8 mouse cellular contexts compared by ENCODE assay signal in the genomic region with DNA sequence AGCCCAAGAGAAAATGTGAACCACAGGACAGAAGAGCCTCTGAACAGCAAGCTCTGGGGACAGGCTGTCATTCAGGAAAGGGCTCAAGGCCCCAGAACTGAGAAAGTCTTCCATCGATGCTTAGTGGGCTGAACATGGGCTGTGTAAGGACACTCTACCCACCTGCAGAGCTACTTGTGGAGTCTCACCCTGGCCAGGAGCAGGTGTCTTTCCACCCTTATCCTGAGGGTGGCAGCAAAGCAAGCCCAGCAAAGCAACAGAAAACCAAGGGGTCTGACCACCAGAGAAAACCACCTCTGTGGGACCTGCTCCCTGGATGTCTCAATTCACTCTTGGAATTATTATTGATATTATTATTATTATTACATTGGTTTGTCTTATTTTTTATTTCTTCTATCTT. TPM values are rescaled to one million over a fixed set of nuclear protein-coding genes. Genes with fewer than 3 reads are reported as not detected.
DNase-seq lines count a peak whose midpoint lies in the region; ATAC-seq and TF ChIP-seq lines count a peak whose summit lies in the region.

No protein-coding gene starts in this region.

- dilution Hi-C loops in CH12.LX (cut with MboI; ENCODE audit: extremely low pct_ligation_motif_present, extremely low pct_unique_long_range_greater_than_20kb, low sequenced_read_pairs): no loop called here

- no peak for ATAC-seq in cerebellum, adult (ENCODE audit: insufficient number of reproducible peaks, low FRiP score, low TSS enrichment)

- no peak overlapping the region for H3K4me2 ChIP-seq in CH12.LX (ENCODE audit: insufficient read depth, low read depth, poor library complexity, severe bottlenecking)

- no peaks in the 10 kb centered on the region for H3K27me3 ChIP-seq in CH12.LX (replicated peaks)

- peak; percentile 14 for DNase-seq in cerebellum, adult 9-10 months
- peak; percentile 57 for DNase-seq in CH12.LX (ENCODE audit: extremely low read depth)
- peak; percentile 74 to 75 for DNase-seq in cerebellum, postnatal 14 days
- DNase-seq in gastrocnemius, postnatal 25 days: peak; percentile 24
- peak; percentile 55 for DNase-seq in kidney, postnatal 14 days
- DNase-seq in lung, postnatal 4 days: peak; percentile 58 to 80
- peak; percentile 39 to 64 for DNase-seq in spleen, adult 18-20 months

- peak; percentile 80 for TF ChIP-seq RAD21 in CH12.LX (IDR thresholded peaks at IDR 0.05; ENCODE audit: low read depth, low read length)

- peak; percentile 73 to 85 for TF ChIP-seq CTCF in CH12.LX (conservative IDR thresholded peaks at IDR 0.05 in 1 of 2, IDR thresholded peaks at IDR 0.05 in 1 of 2; ENCODE audit: low read depth in 2 of 2, low read length in 2 of 2)

- H3K4me3 ChIP-seq in CH12.LX (replicated peaks in 1 of 3; ENCODE audit: low read depth in 2 of 3, low read length in 2 of 3, poor library complexity in 1 of 3): no peak overlapping the region

- H3K79me2 ChIP-seq in CH12.LX (replicated peaks; ENCODE audit: control insufficient read depth, extremely low read depth, insufficient read depth, poor library complexity, severe bottlenecking): no peaks in the 10 kb centered on the region

- H3K36me3 ChIP-seq in CH12.LX (replicated peaks in 1 of 2; ENCODE audit: control insufficient read depth in 1 of 2, insufficient read depth in 1 of 2, low read length in 1 of 2): peaks cover 3 to 26% of the 10 kb centered on the region in 2 experiments

- no peak for TF ChIP-seq POLR2A in CH12.LX (IDR thresholded peaks at IDR 0.05; ENCODE audit: low read depth, low read length)

- in situ Hi-C loops in CH12.LX (cut with MboI; ENCODE audit: low pct_ligation_motif_present, low pct_unique_long_range_greater_than_20kb, low sequenced_read_pairs): loop anchor here (5.0 kb wide), 1 partner anchor 78 kb away; no protein-coding TSS in a partner anchor

- H3K4me1 ChIP-seq in CH12.LX (ENCODE audit: control insufficient read depth in 1 of 2, insufficient read depth in 2 of 2): peaks cover 2 to 26% of the 10 kb centered on the region in 2 experiments; a peak in 2 of 4 replicates

- no peaks in the 10 kb centered on the region for H3K9me3 ChIP-seq in CH12.LX (replicated peaks; ENCODE audit: low read length)

- H3K27ac ChIP-seq in CH12.LX (ENCODE audit: insufficient read depth, low read depth): no peak overlapping the region

- H3K9ac ChIP-seq in CH12.LX (ENCODE audit: insufficient read depth, low read depth): no peak overlapping the region

- TF ChIP-seq EP300 in CH12.LX (IDR thresholded peaks at IDR 0.05; ENCODE audit: low read length): no peak

TF ChIP-seq in CH12.LX, 34 proteins besides CTCF, POLR2A, EP300 and RAD21:
- TF ChIP-seq MXI1 (IDR thresholded peaks at IDR 0.05; ENCODE audit: low read depth, low read length) (no peak), NELFE (IDR thresholded peaks at IDR 0.05; ENCODE audit: low read depth, low read length) (no peak), SMC3 (IDR thresholded peaks at IDR 0.05; ENCODE audit: low read depth, low read length) (peak; percentile 91), ZC3H11A (IDR thresholded peaks at IDR 0.05; ENCODE audit: low read depth, low read length) (peak; percentile 65)

RNA-seq across cellular contexts. Expression of a gene that starts 25.6 kb away (rescaled TPM):
- 22.2 and 26.4 TPM in 2 replicates for total RNA-seq in CH12.LX (2012; rRNA removed)
- 19.6 and 20.0 TPM in 2 replicates for total RNA-seq in CH12.LX (2014; rRNA removed)
- polyA plus RNA-seq in CH12.LX (2012; ENCODE audit: insufficient read length, low read depth): 15.1 and 17.6 TPM in 2 replicates
- total RNA-seq in gastrocnemius, postnatal 25 days (2021): 1 to 10 TPM; 3.4 to 5.7 TPM

Comparison
In these comparisons a context has a peak if more than half of its experiments do, and no peak if none do; other contexts are left out.
1. DNase-seq: peak in every context shown above with its lines; median percentile 74 in cerebellum, postnatal 14 days; 69 in lung, postnatal 4 days; 57 in CH12.LX; 55 in kidney, postnatal 14 days; 52 in spleen, adult 18-20 months; 24 in gastrocnemius, postnatal 25 days; 14 in cerebellum, adult 9-10 months.